Mouse (Mus musculus) yolk sac, embryonic 10.5 days (tissue): ENCODE measurements at regions not wholly inside any gene's neighbourhood (a gene's known extent, or its start where the extent isn't known, plus 50 kb on each side); places are given as distances from the start of the nearest gene placed in this dataset.
"Not testable (repeated sequence)": the region's sequence is repeated elsewhere in the genome, so short reads cannot be mapped to it uniquely, and the experiment has no call there.

ENCODE experiments used
- DNase-seq: peaks from one replicate; pipeline ENCODE4 v3.0.0-alpha.2; 2017; ENCODE audit warnings: low spot score

GRCm38 (mm10) chr13:52198649-52199348 is 332.3 kb downstream of the Diras2 start:
- DNase-seq: no peak

- DNase-seq: no peak
These were observed 328.7 kb downstream of the Diras2 start for GRCm38 (mm10) chr13:52202372-52202771.

GRCm38 (mm10) chr13:52205951-52206350 is 325.1 kb downstream of the Diras2 start:
- no peak for DNase-seq

- DNase-seq: no peak
These were observed 314.7 kb downstream of the Diras2 start for GRCm38 (mm10) chr13:52216343-52216742.

- DNase-seq: no peak
These were observed 314.0 kb downstream of the Diras2 start for GRCm38 (mm10) chr13:52217066-52217465.

GRCm38 (mm10) chr13:52217741-52218140 is 313.3 kb downstream of the Diras2 start:
- DNase-seq: no peak

GRCm38 (mm10) chr13:52222315-52223097 is 308.6 kb downstream of the Diras2 start:
- peak; percentile 42 for DNase-seq

GRCm38 (mm10) chr13:52223098-52223962 is 307.7 kb downstream of the Diras2 start:
- peak; percentile 32 for DNase-seq

- DNase-seq: no peak
These were observed 297.1 kb downstream of the Diras2 start for GRCm38 (mm10) chr13:52233971-52234370.

GRCm38 (mm10) chr13:52236105-52236504 is 295.0 kb downstream of the Diras2 start:
- peak; percentile 16 for DNase-seq

GRCm38 (mm10) chr13:52239563-52239962 is 291.5 kb downstream of the Diras2 start:
- DNase-seq: no peak

GRCm38 (mm10) chr13:52241761-52242160 is 289.3 kb downstream of the Diras2 start:
- no peak for DNase-seq

- DNase-seq: no peak
These were observed 281.6 kb downstream of the Diras2 start for GRCm38 (mm10) chr13:52249492-52249891.

- DNase-seq: no peak
These were observed 280.7 kb downstream of the Diras2 start for GRCm38 (mm10) chr13:52250371-52250770.

GRCm38 (mm10) chr13:52252303-52252702 is 278.8 kb downstream of the Diras2 start:
- DNase-seq: no peak

- not testable (repeated sequence) for DNase-seq
These were observed 278.4 kb downstream of the Diras2 start for GRCm38 (mm10) chr13:52252726-52253125.

GRCm38 (mm10) chr13:52253138-52253537 is 277.9 kb downstream of the Diras2 start:
- DNase-seq: peak; percentile 8

GRCm38 (mm10) chr13:52254185-52254584 is 276.9 kb downstream of the Diras2 start:
- DNase-seq: peak; percentile 25

GRCm38 (mm10) chr13:52255697-52256096 is 275.4 kb downstream of the Diras2 start:
- DNase-seq: no peak

GRCm38 (mm10) chr13:52258373-52258772 is 272.7 kb downstream of the Diras2 start:
- no peak for DNase-seq

GRCm38 (mm10) chr13:52262949-52263550 is 268.0 kb downstream of the Diras2 start:
- DNase-seq: no peak

- no peak for DNase-seq
These were observed 262.8 kb downstream of the Diras2 start for GRCm38 (mm10) chr13:52268279-52268678.
